Mouse (Mus musculus): Measurements from ENCODE around the gene Ckap2.

- no peak for TF ChIP-seq CTCF (conservative IDR thresholded peaks at IDR 0.05 in 1 of 2, IDR thresholded peaks at IDR 0.05 in 1 of 2; ENCODE audit: low read depth in 2 of 2, low read length in 2 of 2)
- no peak for TF ChIP-seq KAT2A (IDR thresholded peaks at IDR 0.05; ENCODE audit: insufficient replicate concordance, low read length)
- no peak for TF ChIP-seq UBTF (IDR thresholded peaks at IDR 0.05; ENCODE audit: low read depth, low read length)
- TF ChIP-seq POLR2A (IDR thresholded peaks at IDR 0.05; ENCODE audit: low read depth, low read length) = no peak
- no peak for TF ChIP-seq ZC3H11A (IDR thresholded peaks at IDR 0.05; ENCODE audit: low read depth, low read length)
- no peak for TF ChIP-seq CHD2 (IDR thresholded peaks at IDR 0.05; ENCODE audit: low read length)
Observed at GRCm38 (mm10) chr8:22150345-22150663, 35.3 kb downstream of the Ckap2 start.
